Mouse (Mus musculus) embryonic fibroblast, embryonic 13.5 days (primary cell): ENCODE results near the gene Rccd1.

Experiments
- CTCF ChIP-seq: IDR thresholded peaks from 2 replicates; pipeline ENCODE4 v1.5.1; 2011; ENCODE audit warnings: mild to moderate bottlenecking, control low read depth, low read length, moderate library complexity, borderline replicate concordance; ENCODE audit not compliant: insufficient read depth
- POLR2A ChIP-seq: IDR thresholded peaks from 2 replicates; pipeline ENCODE4 v1.6.1; 2011; ENCODE audit warnings: low read depth, mild to moderate bottlenecking, control low read depth, low read length, moderate library complexity

- TF ChIP-seq CTCF, result no peak
- TF ChIP-seq POLR2A, result no peak
These were observed 10.6 kb upstream of the Rccd1 start for GRCm38 (mm10) chr7:80334848-80335247.
